Mouse (Mus musculus) CH12.LX (cell line): ENCODE data around the gene St5. TPM values are rescaled to one million over a fixed set of nuclear protein-coding genes. Genes with fewer than 3 reads are reported as not detected.

ENCODE experiments used
- DNase-seq: peaks from one replicate; pipeline ENCODE4 v3.0.0-alpha.2; 2013; ENCODE audit errors: extremely low read depth
- H3K27ac ChIP-seq: 2 replicates; pipeline ENCODE4 v1.5.1; 2012; ENCODE audit warnings: low read depth, mild to moderate bottlenecking, control low read depth, moderate library complexity; ENCODE audit not compliant: insufficient read depth
- H3K27me3 ChIP-seq: replicated peaks from 2 replicates; pipeline ENCODE3; 2012; ENCODE audit warnings: inconsistent platforms
- H3K36me3 ChIP-seq, 2 experiments: replicated peaks in 1 of 2; 2 replicates each; pipeline versions ENCODE3 to v1.6.1; 2012; ENCODE audit warnings: inconsistent platforms in 1 of 2, low read length in 1 of 2, mild to moderate bottlenecking in 1 of 2, mixed read lengths in 1 of 2, moderate library complexity in 1 of 2; ENCODE audit not compliant: control insufficient read depth in 1 of 2, insufficient read depth in 1 of 2
- H3K4me1 ChIP-seq, 2 experiments: 2 replicates each; pipeline ENCODE4 v1.6.1; 2012; ENCODE audit warnings: inconsistent platforms in 1 of 2, moderate library complexity in 1 of 2; ENCODE audit not compliant: insufficient read depth in 2 of 2, control insufficient read depth in 1 of 2
- H3K4me2 ChIP-seq: 2 replicates; pipeline ENCODE4 v1.6.1; 2012; ENCODE audit warnings: low read depth, mild to moderate bottlenecking, control low read depth; ENCODE audit not compliant: poor library complexity, insufficient read depth, severe bottlenecking
- H3K4me3 ChIP-seq, 3 experiments: fragments of 150-350 bp in 1 of 3; sonication (generic) in 1 of 3; replicated peaks in 1 of 3; 2 replicates each; pipeline versions ENCODE3 to v1.5.1; 2011 to 2012; ENCODE audit warnings: low read depth in 2 of 3, low read length in 2 of 3, mild to moderate bottlenecking in 2 of 3, moderate library complexity in 2 of 3, control low read depth in 1 of 3, improper control_type of control experiment in 1 of 3, inconsistent platforms in 1 of 3, mixed read lengths in 1 of 3; ENCODE audit not compliant: poor library complexity in 1 of 3
- H3K79me2 ChIP-seq: replicated peaks from 2 replicates; pipeline ENCODE4 v1.6.1; 2012; ENCODE audit warnings: mild to moderate bottlenecking, moderate library complexity; ENCODE audit not compliant: control insufficient read depth, poor library complexity, insufficient read depth, severe bottlenecking; ENCODE audit errors: extremely low read depth
- H3K9ac ChIP-seq: 2 replicates; pipeline ENCODE4 v1.6.1; 2012; ENCODE audit warnings: low read depth, mild to moderate bottlenecking, control low read depth, moderate library complexity; ENCODE audit not compliant: insufficient read depth
- H3K9me3 ChIP-seq: replicated peaks from 2 replicates; pipeline ENCODE3; 2012; ENCODE audit warnings: low read length, inconsistent platforms, mixed read lengths
- BHLHE40 ChIP-seq: IDR thresholded peaks from 2 replicates; pipeline ENCODE4 v1.6.1; 2011; ENCODE audit warnings: mild to moderate bottlenecking, low read depth, low read length, improper control_type of control experiment
- CHD1 ChIP-seq: IDR thresholded peaks from 2 replicates; pipeline ENCODE4 v1.6.1; 2012; ENCODE audit warnings: low read depth, low read length, improper control_type of control experiment, inconsistent platforms
- CHD2 ChIP-seq: IDR thresholded peaks from 2 replicates; pipeline ENCODE4 v1.6.1; 2011; ENCODE audit warnings: low read length, improper control_type of control experiment
- E2F4 ChIP-seq: IDR thresholded peaks from 2 replicates; pipeline ENCODE4 v1.6.1; 2011; ENCODE audit warnings: low read depth, low read length, improper control_type of control experiment; ENCODE audit not compliant: insufficient replicate concordance
- ELF1 ChIP-seq: IDR thresholded peaks from 2 replicates; pipeline ENCODE4 v1.6.1; 2014; ENCODE audit warnings: low read depth, mild to moderate bottlenecking, inconsistent platforms, low read length, improper control_type of control experiment
- GABPA ChIP-seq: IDR thresholded peaks from 2 replicates; pipeline ENCODE4 v1.6.1; 2012; ENCODE audit warnings: low read depth, low read length, improper control_type of control experiment, inconsistent platforms; ENCODE audit not compliant: insufficient replicate concordance
- HCFC1 ChIP-seq: IDR thresholded peaks from 2 replicates; pipeline ENCODE4 v1.6.1; 2012; ENCODE audit warnings: low read depth, mild to moderate bottlenecking, inconsistent platforms, low read length, improper control_type of control experiment
- IRF4 ChIP-seq: IDR thresholded peaks from 2 replicates; pipeline ENCODE4 v1.6.1; 2014; ENCODE audit warnings: low read depth, mild to moderate bottlenecking, inconsistent platforms, low read length, improper control_type of control experiment
- JUN ChIP-seq: IDR thresholded peaks from 2 replicates; pipeline ENCODE4 v1.6.1; 2011; ENCODE audit warnings: low read depth, mild to moderate bottlenecking, low read length, improper control_type of control experiment, moderate library complexity; ENCODE audit not compliant: insufficient read depth
- JUND ChIP-seq: conservative IDR thresholded peaks from 2 replicates; pipeline ENCODE4 v1.6.1; 2011; ENCODE audit warnings: low read depth, low read length, improper control_type of control experiment
- KAT2A ChIP-seq: IDR thresholded peaks from 2 replicates; pipeline ENCODE4 v1.6.1; 2012; ENCODE audit warnings: low read length, improper control_type of control experiment, inconsistent platforms; ENCODE audit not compliant: insufficient replicate concordance
- MAX ChIP-seq: IDR thresholded peaks from 2 replicates; pipeline ENCODE4 v1.6.1; 2011; ENCODE audit warnings: low read length, improper control_type of control experiment
- MAZ ChIP-seq: IDR thresholded peaks from 2 replicates; pipeline ENCODE4 v1.6.1; 2012; ENCODE audit warnings: low read depth, mild to moderate bottlenecking, inconsistent platforms, low read length, improper control_type of control experiment, moderate library complexity
- MEF2A ChIP-seq: IDR thresholded peaks from 2 replicates; pipeline ENCODE4 v1.6.1; 2014; ENCODE audit warnings: low read depth, mild to moderate bottlenecking, inconsistent platforms, low read length, improper control_type of control experiment, borderline replicate concordance
- MXI1 ChIP-seq: IDR thresholded peaks from 2 replicates; pipeline ENCODE4 v1.6.1; 2011; ENCODE audit warnings: mild to moderate bottlenecking, low read depth, low read length, improper control_type of control experiment
- MYC ChIP-seq: IDR thresholded peaks from 2 replicates; pipeline ENCODE4 v1.6.1; 2011; ENCODE audit warnings: low read depth, mild to moderate bottlenecking, improper control_type of control experiment, low read length
- NELFE ChIP-seq: IDR thresholded peaks from 2 replicates; pipeline ENCODE4 v1.6.1; 2011; ENCODE audit warnings: low read depth, low read length, improper control_type of control experiment
- NRF1 ChIP-seq: IDR thresholded peaks from 2 replicates; pipeline ENCODE4 v1.6.1; 2014; ENCODE audit warnings: low read depth, mild to moderate bottlenecking, inconsistent platforms, low read length, improper control_type of control experiment, moderate library complexity
- PAX5 ChIP-seq: IDR thresholded peaks from 2 replicates; pipeline ENCODE4 v1.6.1; 2012; ENCODE audit warnings: low read length, inconsistent platforms, mixed read lengths
- POLR2A ChIP-seq: IDR thresholded peaks from 2 replicates; pipeline ENCODE4 v1.6.1; 2011; ENCODE audit warnings: low read depth, mild to moderate bottlenecking, improper control_type of control experiment, low read length
- RAD21 ChIP-seq: IDR thresholded peaks from 2 replicates; pipeline ENCODE4 v1.6.1; 2011; ENCODE audit warnings: low read depth, mild to moderate bottlenecking, low read length, improper control_type of control experiment, moderate library complexity
- RCOR1 ChIP-seq: conservative IDR thresholded peaks from 2 replicates; pipeline ENCODE4 v1.6.1; 2012; ENCODE audit warnings: low read depth, mild to moderate bottlenecking, inconsistent platforms, low read length, improper control_type of control experiment
- SIN3A ChIP-seq: IDR thresholded peaks from 2 replicates; pipeline ENCODE4 v1.6.1; 2012; ENCODE audit warnings: low read length, improper control_type of control experiment, inconsistent platforms
- SMC3 ChIP-seq: IDR thresholded peaks from 2 replicates; pipeline ENCODE4 v1.6.1; 2011; ENCODE audit warnings: low read depth, low read length, improper control_type of control experiment
- TCF12 ChIP-seq: IDR thresholded peaks from 2 replicates; pipeline ENCODE4 v1.6.1; 2014; ENCODE audit warnings: low read depth, mild to moderate bottlenecking, inconsistent platforms, low read length, improper control_type of control experiment
- USF2 ChIP-seq: conservative IDR thresholded peaks from 2 replicates; pipeline ENCODE4 v1.6.1; 2011; ENCODE audit warnings: low read depth, low read length, improper control_type of control experiment
- ZKSCAN1 ChIP-seq: IDR thresholded peaks from 2 replicates; pipeline ENCODE4 v1.6.1; 2012; ENCODE audit warnings: low read depth, inconsistent platforms, low read length, improper control_type of control experiment, borderline replicate concordance
- ZMIZ1 ChIP-seq: IDR thresholded peaks from 2 replicates; pipeline ENCODE4 v1.6.1; 2012; ENCODE audit warnings: low read depth, mild to moderate bottlenecking, inconsistent platforms, low read length, improper control_type of control experiment
- dilution Hi-C: fragments of 300-500 bp; cut with MboI; formaldehyde crosslinking; loops from 2 replicates; pipeline ENCODE4 v1.14.3; 2020; ENCODE audit warnings: low sequenced_read_pairs; ENCODE audit not compliant: extremely low pct_unique_long_range_greater_than_20kb, extremely low pct_ligation_motif_present
- in situ Hi-C: fragments of 300-500 bp; cut with MboI; formaldehyde crosslinking; loops from 3 replicates; pipeline ENCODE4 v1.14.3; 2019; ENCODE audit warnings: low sequenced_read_pairs, low pct_ligation_motif_present, low pct_unique_long_range_greater_than_20kb, mixed read lengths
- polyA plus RNA-seq: library from polyadenylated mRNA; unstranded; fragments of >175 nt; gene quantifications from 2 replicates; pipeline ENCODE4 v1.2.1, GENCODE M21; 2012; ENCODE audit warnings: low read depth; ENCODE audit not compliant: insufficient read length
- total RNA-seq, 2 experiments: library from RNA; depleted of rRNA; stranded (reverse); fragments of 300-350 nt in 1 of 2; fragments of >200 nt in 1 of 2; gene quantifications; 2 replicates each; pipeline ENCODE4 v1.2.3; 2012 to 2014

St5 gene
- total and polyA plus RNA-seq, 3 experiments, result 1.3 to 3.4 (median 1.6) TPM

DNA sequence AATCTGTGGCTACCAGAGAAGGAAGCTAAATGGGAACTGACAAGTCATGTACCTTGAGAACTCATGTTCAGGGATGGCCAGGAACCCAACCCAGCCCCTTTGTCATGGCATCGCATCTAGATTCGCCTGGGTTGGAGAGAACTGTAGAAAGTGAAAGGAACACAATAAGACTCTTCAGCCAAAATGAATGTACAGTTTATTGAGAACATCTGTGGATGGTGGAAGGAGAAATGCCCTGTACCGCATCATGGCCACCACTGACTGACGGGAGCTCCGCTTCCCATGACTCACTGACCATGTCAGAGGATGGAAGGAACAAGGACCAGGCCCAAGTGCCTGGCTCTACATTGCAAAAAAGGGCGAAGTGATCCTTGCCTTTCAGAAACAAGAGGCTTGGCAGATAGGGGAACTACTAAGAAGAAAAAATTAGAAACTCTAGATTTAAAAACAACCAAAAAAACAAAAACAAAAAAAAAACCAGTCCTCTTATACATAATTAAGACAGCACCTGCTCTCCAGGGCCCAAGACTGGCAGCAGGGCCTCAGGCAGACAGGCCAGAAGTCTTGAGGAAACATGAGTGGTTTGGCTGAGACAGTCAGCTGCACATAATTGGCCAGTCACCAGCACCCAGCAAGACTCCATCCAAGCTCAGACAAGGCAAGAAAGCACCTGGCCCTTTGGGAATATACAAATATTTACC, 179.5 kb downstream of the St5 start (continued):
- TF ChIP-seq ZMIZ1 (peak; percentile 78; the same call in 1 of the 2 replicates), BHLHE40 (no peak), ZKSCAN1 (no peak), PAX5 (no peak), NRF1 (no peak), E2F4 (no peak)

- Histone ChIP-seq H3K27ac (no peak overlapping the region), H3K27me3 (no peaks in the 10 kb centered on the region), H3K9ac (no peak overlapping the region), H3K4me1 (peaks cover 0 to 35% of the 10 kb centered on the region in 2 experiments; a peak in 2 of 4 replicates), H3K4me3 (no peak overlapping the region), H3K4me2 (no peak overlapping the region), H3K79me2 (peaks cover 36% of the 10 kb centered on the region), H3K36me3 (peaks cover 52 to 78% of the 10 kb centered on the region in 2 experiments), H3K9me3 (no peaks in the 10 kb centered on the region)
- in situ Hi-C loops (loop anchor here (10.0 kb wide), 1 partner anchor 181 kb away; the partner anchor contains the start of genes Akip1 and St5), dilution Hi-C loops (no loop called here)
- DNase-seq, result no peak
- TF ChIP-seq MAX, result no peak
- no peak for TF ChIP-seq GABPA
- no peak for TF ChIP-seq SIN3A
- no peak for TF ChIP-seq NELFE
- no peak for TF ChIP-seq TCF12
- TF ChIP-seq RCOR1, result no peak
- TF ChIP-seq ZKSCAN1, result no peak
- TF ChIP-seq CHD1, result no peak
- TF ChIP-seq MYC, result no peak
- no peak for TF ChIP-seq USF2
- TF ChIP-seq E2F4, result no peak
- TF ChIP-seq RAD21, result no peak
- TF ChIP-seq JUND, result no peak
- no peak for TF ChIP-seq CHD2
Observed at GRCm38 (mm10) chr7:109523304-109523703, 180.1 kb downstream of the St5 start.

DNA sequence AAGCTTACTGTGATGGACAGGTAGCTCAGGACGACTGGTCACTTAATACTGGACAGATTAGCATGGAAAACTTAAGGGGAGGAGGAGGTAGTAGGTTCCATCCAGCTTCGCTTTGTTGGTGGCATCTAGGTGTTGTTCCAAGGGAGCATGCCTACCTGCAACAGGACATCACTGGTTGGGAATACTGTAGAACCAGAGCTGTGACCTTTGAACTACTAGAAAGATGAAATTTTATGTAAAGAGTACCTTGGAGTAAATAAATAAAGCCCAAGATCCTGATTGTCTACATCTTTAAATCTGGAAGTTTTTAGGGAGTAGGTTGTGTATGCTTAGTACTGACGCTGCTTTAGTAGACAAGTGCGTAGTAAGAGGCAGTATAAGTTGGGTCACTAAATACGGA, 181.3 kb downstream of the St5 start:
- H3K9me3 ChIP-seq, result no peaks in the 10 kb centered on the region
- no peak for DNase-seq
- peak overlapping the region in 1 of 3 experiments; percentile 47 for H3K4me3 ChIP-seq
- H3K79me2 ChIP-seq, result peaks cover 36% of the 10 kb centered on the region
- peaks cover 52 to 69% of the 10 kb centered on the region in 2 experiments for H3K36me3 ChIP-seq
- peaks cover 4 to 46% of the 10 kb centered on the region in 2 experiments; a peak in 3 of 4 replicates for H3K4me1 ChIP-seq
- in situ Hi-C loops (loop anchor here (10.0 kb wide), 1 partner anchor 183 kb away; the partner anchor contains the start of genes Akip1 and St5), dilution Hi-C loops (no loop called here)
- peak overlapping the region; percentile 92; the same call in 1 of the 2 replicates for H3K4me2 ChIP-seq
- no peak overlapping the region for H3K27ac ChIP-seq
- H3K9ac ChIP-seq, result peak overlapping the region; percentile 94; the same call in 1 of the 2 replicates
- H3K27me3 ChIP-seq, result no peaks in the 10 kb centered on the region
- TF ChIP-seq BHLHE40 (no peak), CHD1 (peak; percentile 73; the same call in 1 of the 2 replicates), KAT2A (0 out of 2 replicates have a peak, but pooled peaks have one; percentile 25), HCFC1 (no peak), PAX5 (no peak), MXI1 (no peak), MEF2A (no peak), CHD2 (no peak), JUND (no peak), ZMIZ1 (no peak; the same call in 1 of the 2 replicates), MAZ (no peak), RCOR1 (0 out of 2 replicates have a peak, but pooled peaks have one; percentile 49), POLR2A (no peak), ELF1 (no peak), SMC3 (no peak), JUN (no peak), IRF4 (no peak), GABPA (no peak)
